Mouse (Mus musculus): Measurements from ENCODE around the gene Calcrl. TPM values are rescaled to one million over a fixed set of nuclear protein-coding genes. Genes with fewer than 3 reads are reported as not detected.

The Calcrl gene
- total RNA-seq, 2 experiments from 2014 or later, result 11.5 to 15.0 TPM

- no peak for DNase-seq
These were observed 108.9 kb downstream of the Calcrl start for GRCm38 (mm10) chr2:84316185-84316805.

- no peak for DNase-seq
These were observed 128.7 kb downstream of the Calcrl start for GRCm38 (mm10) chr2:84296517-84296916.

GRCm38 (mm10) chr2:84295068-84295467, 130.1 kb downstream of the Calcrl start:
- no peak for DNase-seq

- no peak for DNase-seq
These were observed 130.6 kb downstream of the Calcrl start for GRCm38 (mm10) chr2:84294611-84295010.

- no peak for DNase-seq
These were observed 132.7 kb downstream of the Calcrl start for GRCm38 (mm10) chr2:84292351-84293000.

- DNase-seq, result no peak
These were observed 136.2 kb downstream of the Calcrl start for GRCm38 (mm10) chr2:84288940-84289557.

Other genes with a start within 250 kb of the Calcrl start
- 1 to 10 TPM; 2.8 to 5.0 TPM for gene Tfpi, start 51.4 kb upstream of the Calcrl start, total RNA-seq (2021)
- gene Ctnnd1, start 225.4 kb upstream of the Calcrl start, total RNA-seq (2021), result 10 to 100 TPM; 29.6 to 31.2 TPM
- gene Btbd18, start 233.7 kb upstream of the Calcrl start, total RNA-seq (2021), result not detected
- gene Selenoh, start 245.4 kb upstream of the Calcrl start, total RNA-seq (2021), result 10 to 100 TPM in 1 of 2 experiments, 1 to 10 TPM in 1; 9.7 to 11.9 TPM

Measured in gastrocnemius, postnatal 25 days (tissue).